Mouse (Mus musculus) stomach, postnatal 0 days (tissue): ENCODE data around the gene Atp7a.

Experiments used
- CTCF ChIP-seq: IDR thresholded peaks from 2 replicates; pipeline ENCODE4 v1.5.1; 2016; ENCODE audit warnings: antibody characterized with exemption, low read depth, mild to moderate bottlenecking, moderate library complexity
- EP300 ChIP-seq: optimal IDR thresholded peaks from 2 replicates; pipeline ENCODE3; 2016; ENCODE audit warnings: antibody characterized with exemption

DNA sequence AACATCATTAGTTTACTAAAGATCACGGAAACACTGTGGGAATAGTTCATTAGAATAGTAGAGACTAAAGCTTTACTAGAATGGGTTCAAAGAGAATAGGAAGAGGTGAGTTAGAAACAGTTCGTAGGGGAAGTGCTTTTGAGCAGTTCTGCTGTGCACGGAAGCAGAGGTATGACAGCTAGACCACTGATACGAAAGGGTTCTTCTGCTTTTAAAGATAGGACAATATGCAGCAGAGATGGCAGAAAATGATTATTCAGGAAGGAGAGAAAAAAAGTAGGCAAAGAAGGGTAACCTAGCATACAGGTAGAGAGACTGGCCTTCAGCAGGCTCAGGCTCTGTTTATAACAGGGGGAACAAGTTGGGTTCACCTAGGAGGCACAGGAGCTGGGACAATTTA, 86.8 kb downstream of the Atp7a start:
- TF ChIP-seq CTCF (no peak), EP300 (no peak)
